ENCODE assay signal across 1 mouse cellular context in the genomic region with DNA sequence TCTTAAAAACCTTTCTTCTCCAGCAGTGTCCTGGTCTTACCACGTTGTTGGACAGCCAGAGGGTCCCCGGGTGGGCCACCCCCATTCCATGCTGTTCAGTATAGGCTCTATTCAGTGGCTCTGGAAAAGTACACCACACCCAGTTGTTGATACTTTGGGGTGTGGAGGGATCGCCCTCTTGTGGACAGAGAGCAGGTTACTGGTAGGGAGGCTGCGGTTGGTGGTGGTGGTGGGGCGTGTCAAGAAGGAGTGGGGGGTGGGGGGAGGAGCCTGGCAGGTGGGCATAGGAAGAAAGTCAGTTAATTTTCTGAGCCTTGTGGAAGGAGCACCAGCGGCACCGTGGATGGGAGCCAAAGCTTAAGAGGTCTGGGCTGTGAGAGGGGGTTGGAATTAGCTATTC.
TF ChIP-seq lines count a peak whose summit lies in the region.

No protein-coding gene starts in this region.

TF ChIP-seq in CH12.LX, 34 proteins besides CTCF, POLR2A, EP300 and RAD21:
- TF ChIP-seq TCF12 (IDR thresholded peaks at IDR 0.05; ENCODE audit: low read depth, low read length) = no peak
- TF ChIP-seq NELFE (IDR thresholded peaks at IDR 0.05; ENCODE audit: low read depth, low read length) = no peak
- TF ChIP-seq USF2 (conservative IDR thresholded peaks at IDR 0.05; ENCODE audit: low read depth, low read length) = no peak
- 0 out of 2 replicates have a peak, but pooled peaks have one; percentile 40 for TF ChIP-seq MAZ (IDR thresholded peaks at IDR 0.05; ENCODE audit: low read depth, low read length)
- TF ChIP-seq PAX5 (IDR thresholded peaks at IDR 0.05; ENCODE audit: low read length) = no peak
- no peak for TF ChIP-seq SIN3A (IDR thresholded peaks at IDR 0.05; ENCODE audit: low read length)
- TF ChIP-seq JUND (conservative IDR thresholded peaks at IDR 0.05; ENCODE audit: low read depth, low read length) = no peak
- no peak for TF ChIP-seq CHD1 (IDR thresholded peaks at IDR 0.05; ENCODE audit: low read depth, low read length)
- no peak for TF ChIP-seq USF1 (IDR thresholded peaks at IDR 0.05; ENCODE audit: low read depth, low read length)
- TF ChIP-seq KAT2A (IDR thresholded peaks at IDR 0.05; ENCODE audit: insufficient replicate concordance, low read length) = no peak
- no peak for TF ChIP-seq ZNF384 (IDR thresholded peaks at IDR 0.05; ENCODE audit: low read depth, low read length)
- TF ChIP-seq TBP (conservative IDR thresholded peaks at IDR 0.05; ENCODE audit: low read depth, low read length) = no peak
- no peak for TF ChIP-seq UBTF (IDR thresholded peaks at IDR 0.05; ENCODE audit: low read depth, low read length)
- no peak for TF ChIP-seq ZKSCAN1 (IDR thresholded peaks at IDR 0.05; ENCODE audit: borderline replicate concordance, low read depth, low read length)
- no peak for TF ChIP-seq POLR2AphosphoS2 (IDR thresholded peaks at IDR 0.05; ENCODE audit: low read depth, low read length)
- no peak for TF ChIP-seq JUN (IDR thresholded peaks at IDR 0.05; ENCODE audit: insufficient read depth, low read depth, low read length)
- TF ChIP-seq MYC (IDR thresholded peaks at IDR 0.05; ENCODE audit: low read depth, low read length) = no peak
- 0 out of 2 replicates have a peak, but pooled peaks have one; percentile 11 for TF ChIP-seq MEF2A (IDR thresholded peaks at IDR 0.05; ENCODE audit: borderline replicate concordance, low read depth, low read length)
- no peak for TF ChIP-seq ELF1 (IDR thresholded peaks at IDR 0.05; ENCODE audit: low read depth, low read length)
- TF ChIP-seq ZC3H11A (IDR thresholded peaks at IDR 0.05; ENCODE audit: low read depth, low read length) = no peak
- TF ChIP-seq RCOR1 (conservative IDR thresholded peaks at IDR 0.05; ENCODE audit: low read depth, low read length) = no peak
- no peak for TF ChIP-seq ETS1 (conservative IDR thresholded peaks at IDR 0.05; ENCODE audit: low read depth, low read length)
- TF ChIP-seq ZMIZ1 (IDR thresholded peaks at IDR 0.05; ENCODE audit: low read depth, low read length) = no peak
- TF ChIP-seq MAFK (IDR thresholded peaks at IDR 0.05; ENCODE audit: insufficient replicate concordance, low read length) = no peak
- no peak for TF ChIP-seq NRF1 (IDR thresholded peaks at IDR 0.05; ENCODE audit: low read depth, low read length)
- TF ChIP-seq SMC3 (IDR thresholded peaks at IDR 0.05; ENCODE audit: low read depth, low read length) = peak; percentile 71
- TF ChIP-seq GABPA (IDR thresholded peaks at IDR 0.05; ENCODE audit: insufficient replicate concordance, low read depth, low read length) = no peak
- TF ChIP-seq HCFC1 (IDR thresholded peaks at IDR 0.05; ENCODE audit: low read depth, low read length) = no peak
- no peak for TF ChIP-seq MXI1 (IDR thresholded peaks at IDR 0.05; ENCODE audit: low read depth, low read length)
- TF ChIP-seq MAX (IDR thresholded peaks at IDR 0.05; ENCODE audit: low read length) = 0 out of 2 replicates have a peak, but pooled peaks have one; percentile 22
